Mouse (Mus musculus) kidney, adult 2 months (tissue): ENCODE data around the gene Gng12.

Experiments
- CTCF ChIP-seq: fragments of 200-500 bp; conservative IDR thresholded peaks from 2 replicates; pipeline ENCODE4 v1.5.1; 2011; ENCODE audit warnings: low read depth, mild to moderate bottlenecking, control low read depth, low read length, moderate library complexity, mixed read lengths; ENCODE audit not compliant: insufficient read depth, insufficient read length
- POLR2A ChIP-seq: fragments of 200-500 bp; IDR thresholded peaks from one replicate; pipeline ENCODE4 v1.6.1; 2011; ENCODE audit warnings: low read depth, low read length, control low read depth

DNA sequence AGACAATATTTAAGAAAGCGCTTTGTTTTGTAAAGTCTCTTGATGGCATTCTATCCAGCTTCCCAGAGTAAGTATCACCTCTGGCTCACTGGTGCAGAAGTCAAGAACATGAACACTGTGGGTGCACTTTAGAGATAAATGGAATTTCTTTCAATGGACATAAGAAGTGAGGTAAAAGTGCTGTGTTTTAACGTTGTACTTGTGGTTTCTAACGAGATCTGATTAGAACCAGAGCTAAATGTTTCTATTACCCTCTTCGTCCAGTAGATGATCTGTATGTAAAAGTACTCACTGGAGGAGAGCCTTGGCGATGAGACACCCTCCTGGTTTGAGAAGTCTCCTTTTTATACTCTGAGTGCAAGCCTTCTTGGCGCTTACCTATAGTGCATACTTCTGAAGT, 92.8 kb downstream of the Gng12 start:
- no peak for TF ChIP-seq POLR2A
- TF ChIP-seq CTCF: no peak
